Mouse (Mus musculus) liver, postnatal 0 days (tissue): ENCODE data around the gene 4931406P16Rik. TPM values are rescaled to one million over a fixed set of nuclear protein-coding genes. Genes with fewer than 3 reads are reported as not detected.
"Not testable (repeated sequence)": the region's sequence is repeated elsewhere in the genome, so short reads cannot be mapped to it uniquely, and the experiment has no call there.

Source experiments
- ATAC-seq: fragments of 200-750 bp; cut with Nextera tagmentation; 2 replicates; pipeline ENCODE4 v1.8.0; 2017; ENCODE audit warnings: mild to moderate bottlenecking, moderate library complexity
- DNase-seq: peaks from one replicate; pipeline ENCODE4 v3.0.0-alpha.2; 2016
- H3K27ac ChIP-seq: fragments of 300-500 bp; sonication (generic); 2 replicates; pipeline ENCODE4 v1.5.1; 2014; ENCODE audit warnings: antibody characterized with exemption, moderate library complexity, mild to moderate bottlenecking, low read depth
- H3K27me3 ChIP-seq: fragments of 300-500 bp; sonication (generic); 2 replicates; pipeline ENCODE4 v1.6.1; 2014; ENCODE audit warnings: low read length, control low read depth, mixed read lengths; ENCODE audit not compliant: insufficient read depth
- H3K36me3 ChIP-seq: fragments of 300-500 bp; sonication (generic); replicated peaks from 2 replicates; pipeline ENCODE4 v1.6.1; 2014; ENCODE audit warnings: mild to moderate bottlenecking, control low read depth, low read length, moderate library complexity, mixed read lengths; ENCODE audit not compliant: insufficient read depth
- H3K4me1 ChIP-seq: fragments of 300-500 bp; sonication (generic); 2 replicates; pipeline ENCODE4 v1.6.1; 2014; ENCODE audit warnings: antibody characterized with exemption, mild to moderate bottlenecking, control low read depth; ENCODE audit not compliant: insufficient read depth
- H3K4me2 ChIP-seq: fragments of 300-500 bp; sonication (generic); 2 replicates; pipeline ENCODE4 v1.6.1; 2014; ENCODE audit warnings: low read depth, mild to moderate bottlenecking, low read length, moderate library complexity, mixed read lengths
- H3K4me3 ChIP-seq: fragments of 300-500 bp; sonication (generic); 2 replicates; pipeline ENCODE4 v1.5.1; 2014; ENCODE audit warnings: low read depth, low read length
- H3K9ac ChIP-seq: fragments of 300-500 bp; sonication (generic); replicated peaks from 2 replicates; pipeline ENCODE4 v1.6.1; 2014; ENCODE audit warnings: mild to moderate bottlenecking, moderate library complexity
- H3K9me3 ChIP-seq: fragments of 300-500 bp; sonication (generic); 2 replicates; pipeline ENCODE4 v1.6.1; 2016; ENCODE audit warnings: mild to moderate bottlenecking, control low read depth, low read length, mixed read lengths
- CTCF ChIP-seq: sonication (generic); IDR thresholded peaks from 2 replicates; pipeline ENCODE4 v1.5.1; 2016; ENCODE audit warnings: antibody characterized with exemption, low read depth
- EP300 ChIP-seq: IDR thresholded peaks from 2 replicates; pipeline ENCODE4 v1.6.1; 2016; ENCODE audit warnings: antibody characterized with exemption, low read depth, mild to moderate bottlenecking
- WGBS: fragments of 180-500 bp; shearing (Covaris S2); extraction: QIAGEN DNeasy Blood & Tissue Kit; methylation state at CpG from one replicate; pipeline ENCODE4 v1.1.7; 2014; ENCODE audit not compliant: insufficient replicate concordance; 5-methylcytosine and 5-hydroxymethylcytosine counted together
- polyA plus RNA-seq: library from polyadenylated mRNA; unstranded; fragments of >200 nt; fragmentation: Nextera tagmentation; extraction: Ambion mirVana; gene quantifications from 2 replicates; pipeline ENCODE4 v1.2.1, GENCODE M21; 2015

Gene 4931406P16Rik
- polyA plus RNA-seq, 1 experiment from 2014 or later, result 9.3 TPM

DNA sequence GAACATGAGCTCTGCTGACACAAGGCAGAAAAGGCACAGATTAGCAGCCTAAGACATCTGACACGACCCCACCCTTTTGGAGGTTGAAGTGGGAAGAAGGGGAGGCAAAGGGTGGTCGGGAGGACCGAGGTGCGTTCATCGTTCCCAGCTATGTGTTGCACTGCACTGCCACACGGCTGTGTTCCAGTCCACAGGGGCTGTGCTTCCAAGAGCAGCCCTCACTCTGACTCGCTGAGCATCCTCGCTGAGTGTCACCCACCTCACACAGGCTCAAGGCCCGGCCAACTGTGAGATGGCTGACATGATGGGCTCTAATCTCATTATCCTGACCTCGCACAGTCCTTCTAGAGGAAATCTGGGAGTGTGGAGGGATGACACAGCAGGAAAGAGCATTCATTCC lies 96.9 kb downstream of the 4931406P16Rik start:
- peaks cover 86% of the 10 kb centered on the region for H3K36me3 ChIP-seq
- WGBS, result 85% methylated on average over 10 of the region's 10 CpGs
- ATAC-seq, result no peak

GRCm38 (mm10) chr7:34215481-34215880 lies 97.9 kb downstream of the 4931406P16Rik start:
- no peak overlapping the region for H3K4me3 ChIP-seq
- no peaks in the 10 kb centered on the region for H3K27me3 ChIP-seq
- no peak overlapping the region for H3K4me2 ChIP-seq
- DNase-seq (no peak), ATAC-seq (peak; percentile 19; the same call in 1 of the 2 replicates)
- 65% methylated on average over 9 of the region's 9 CpGs for WGBS
- peaks cover 86% of the 10 kb centered on the region for H3K36me3 ChIP-seq
- H3K4me1 ChIP-seq, result peaks cover 18% of the 10 kb centered on the region
- no peaks in the 10 kb centered on the region for H3K9me3 ChIP-seq
- TF ChIP-seq EP300, result no peak
- no peak for TF ChIP-seq CTCF
- peak overlapping the region; percentile 67 for H3K27ac ChIP-seq
- H3K9ac ChIP-seq, result no peak overlapping the region

More for the DNA sequence above, 96.9 kb downstream of the 4931406P16Rik start:
- Histone ChIP-seq H3K9ac (no peak overlapping the region), H3K27ac (no peak overlapping the region), H3K4me2 (no peak overlapping the region), H3K4me1 (peaks cover 18% of the 10 kb centered on the region), H3K27me3 (no peaks in the 10 kb centered on the region), H3K9me3 (no peaks in the 10 kb centered on the region), H3K4me3 (no peak overlapping the region)
- no peak for DNase-seq
- TF ChIP-seq EP300, result no peak
- TF ChIP-seq CTCF, result no peak

DNA sequence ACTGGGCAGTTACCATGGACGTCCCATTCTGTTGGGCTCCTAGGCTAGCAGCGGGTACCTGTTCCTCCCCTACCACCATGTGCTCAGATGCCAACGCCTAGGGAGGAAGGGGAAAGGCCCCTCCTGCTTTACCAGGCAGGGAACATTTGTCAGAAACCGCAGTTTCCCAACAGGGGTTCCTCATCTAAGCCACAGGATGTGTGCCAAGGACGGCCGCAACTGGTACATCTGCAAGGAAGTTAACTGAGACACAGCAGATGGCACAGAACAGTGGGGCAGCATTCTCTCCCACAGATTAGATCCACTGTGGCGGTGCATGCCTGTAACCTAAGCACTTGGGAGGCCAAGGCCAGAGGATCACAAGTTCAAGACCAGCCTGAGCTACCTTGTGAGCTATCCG lies 98.7 kb downstream of the 4931406P16Rik start:
- H3K9ac ChIP-seq, result no peak overlapping the region
- DNase-seq (peak; percentile 64), ATAC-seq (peak; percentile 46)
- H3K9me3 ChIP-seq, result no peaks in the 10 kb centered on the region
- H3K4me3 ChIP-seq, result no peak overlapping the region
- H3K4me1 ChIP-seq, result peaks cover 18% of the 10 kb centered on the region
- peaks cover 85% of the 10 kb centered on the region for H3K36me3 ChIP-seq
- H3K4me2 ChIP-seq, result peak overlapping the region; percentile 3; the same call in 1 of the 2 replicates
- TF ChIP-seq CTCF (no peak), EP300 (no peak)
- peak overlapping the region; percentile 67; the same call in 1 of the 2 replicates for H3K27ac ChIP-seq
- H3K27me3 ChIP-seq, result no peaks in the 10 kb centered on the region
- WGBS, result 83% methylated on average over 8 of the region's 8 CpGs

GRCm38 (mm10) chr7:34213281-34213680 lies 100.1 kb downstream of the 4931406P16Rik start:
- H3K27me3 ChIP-seq, result no peaks in the 10 kb centered on the region
- peaks cover 85% of the 10 kb centered on the region for H3K36me3 ChIP-seq
- H3K27ac ChIP-seq, result no peak overlapping the region
- no peaks in the 10 kb centered on the region for H3K9me3 ChIP-seq
- H3K9ac ChIP-seq, result no peak overlapping the region
- no peak overlapping the region for H3K4me2 ChIP-seq
- 85% methylated on average over 7 of the region's 7 CpGs for WGBS
- H3K4me1 ChIP-seq, result peaks cover 18% of the 10 kb centered on the region
- no peak for DNase-seq
- ATAC-seq, result no peak
- no peak for TF ChIP-seq EP300
- no peak for TF ChIP-seq CTCF
- no peak overlapping the region for H3K4me3 ChIP-seq

GRCm38 (mm10) chr7:34208027-34208745 lies 105.2 kb downstream of the 4931406P16Rik start:
- no peak overlapping the region for H3K4me3 ChIP-seq
- H3K27ac ChIP-seq, result no peak overlapping the region
- ATAC-seq (no peak), DNase-seq (no peak)
- no peaks in the 10 kb centered on the region for H3K4me1 ChIP-seq
- no peaks in the 10 kb centered on the region for H3K9me3 ChIP-seq
- no peak overlapping the region for H3K9ac ChIP-seq
- H3K4me2 ChIP-seq, result no peak overlapping the region
- TF ChIP-seq EP300 (no peak), CTCF (peak; percentile 53)
- H3K36me3 ChIP-seq, result peaks cover 95% of the 10 kb centered on the region
- whole genome bisulfite sequencing, result 84% methylated on average over 9 of the region's 9 CpGs
- H3K27me3 ChIP-seq, result no peaks in the 10 kb centered on the region

GRCm38 (mm10) chr7:34206331-34206730 lies 107.0 kb downstream of the 4931406P16Rik start:
- Histone ChIP-seq H3K36me3 (peaks cover 91% of the 10 kb centered on the region), H3K4me2 (no peak overlapping the region), H3K27me3 (no peaks in the 10 kb centered on the region), H3K9me3 (no peaks in the 10 kb centered on the region), H3K27ac (no peak overlapping the region), H3K4me1 (no peaks in the 10 kb centered on the region), H3K4me3 (no peak overlapping the region), H3K9ac (no peak overlapping the region)
- 84% methylated on average over 6 of the region's 6 CpGs for WGBS
- no peak for DNase-seq
- ATAC-seq, result no peak
- no peak for TF ChIP-seq CTCF

DNA sequence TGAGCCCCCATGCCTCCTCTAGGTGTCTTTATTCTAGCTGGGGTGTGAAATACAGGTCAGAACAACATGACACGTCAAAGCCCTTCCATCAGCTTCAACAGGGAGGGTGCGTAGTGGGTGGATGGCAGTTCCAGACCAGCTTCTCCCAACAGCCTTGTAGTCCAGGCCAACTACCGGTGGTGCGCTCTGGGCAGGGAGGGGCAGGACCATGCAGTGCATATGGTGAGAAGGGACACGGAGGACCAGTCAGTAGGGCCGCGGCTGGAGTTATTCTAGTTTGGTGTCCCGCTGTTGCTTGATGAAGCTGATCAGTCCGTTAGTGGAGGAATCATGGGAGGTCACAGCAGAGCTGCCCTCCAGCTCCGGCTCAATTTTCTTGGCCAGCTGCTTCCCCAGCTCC lies 111.2 kb downstream of the 4931406P16Rik start:
- not testable (repeated sequence) for H3K9ac ChIP-seq, ATAC-seq, H3K4me2 ChIP-seq, DNase-seq, H3K9me3 ChIP-seq, H3K4me1 ChIP-seq, H3K27ac ChIP-seq, H3K4me3 ChIP-seq, H3K27me3 ChIP-seq
- WGBS, result 88% methylated on average over 10 of the region's 10 CpGs
- H3K36me3 ChIP-seq, result peaks cover 58% of the 10 kb centered on the region
